Mouse (Mus musculus): Measurements from ENCODE around the gene Klk12. TPM values are rescaled to one million over a fixed set of nuclear protein-coding genes. Genes with fewer than 3 reads are reported as not detected.

Klk12 gene
- polyA plus RNA-seq, 1 experiment from 2014 or later = 3.0 TPM

DNA sequence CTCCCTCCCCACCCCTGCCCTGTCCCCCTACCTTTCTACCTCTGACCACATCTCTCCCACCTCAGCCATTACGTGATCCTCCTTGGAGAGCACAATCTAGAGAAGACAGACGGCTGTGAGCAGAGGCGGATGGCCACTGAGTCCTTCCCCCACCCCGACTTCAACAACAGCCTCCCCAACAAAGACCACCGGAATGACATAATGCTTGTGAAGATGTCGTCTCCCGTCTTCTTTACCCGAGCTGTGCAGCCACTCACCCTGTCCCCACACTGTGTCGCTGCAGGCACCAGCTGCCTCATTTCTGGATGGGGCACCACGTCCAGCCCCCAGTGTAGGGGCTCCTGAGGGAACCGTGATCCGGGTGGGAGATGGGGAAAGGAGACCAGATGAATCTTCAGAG lies 8.7 kb downstream of the Klk12 start:
- Histone ChIP-seq H3K4me1 (peaks cover 13% of the 10 kb centered on the region; the same call in 1 of the 2 replicates), H3K9ac (no peak overlapping the region), H3K9me3 (replicated peaks) (no peaks in the 10 kb centered on the region), H3K4me2 (replicated peaks) (no peak overlapping the region), H3K27me3 (no peaks in the 10 kb centered on the region), H3K27ac (replicated peaks) (no peak overlapping the region), H3K4me3 (replicated peaks) (no peak overlapping the region), H3K36me3 (no peaks in the 10 kb centered on the region)
- ATAC-seq (ENCODE audit: insufficient number of reproducible peaks, low FRiP score, low TSS enrichment, low read depth) = no peak
- WGBS = 86% methylated on average over 12 of the region's 12 CpGs

DNA sequence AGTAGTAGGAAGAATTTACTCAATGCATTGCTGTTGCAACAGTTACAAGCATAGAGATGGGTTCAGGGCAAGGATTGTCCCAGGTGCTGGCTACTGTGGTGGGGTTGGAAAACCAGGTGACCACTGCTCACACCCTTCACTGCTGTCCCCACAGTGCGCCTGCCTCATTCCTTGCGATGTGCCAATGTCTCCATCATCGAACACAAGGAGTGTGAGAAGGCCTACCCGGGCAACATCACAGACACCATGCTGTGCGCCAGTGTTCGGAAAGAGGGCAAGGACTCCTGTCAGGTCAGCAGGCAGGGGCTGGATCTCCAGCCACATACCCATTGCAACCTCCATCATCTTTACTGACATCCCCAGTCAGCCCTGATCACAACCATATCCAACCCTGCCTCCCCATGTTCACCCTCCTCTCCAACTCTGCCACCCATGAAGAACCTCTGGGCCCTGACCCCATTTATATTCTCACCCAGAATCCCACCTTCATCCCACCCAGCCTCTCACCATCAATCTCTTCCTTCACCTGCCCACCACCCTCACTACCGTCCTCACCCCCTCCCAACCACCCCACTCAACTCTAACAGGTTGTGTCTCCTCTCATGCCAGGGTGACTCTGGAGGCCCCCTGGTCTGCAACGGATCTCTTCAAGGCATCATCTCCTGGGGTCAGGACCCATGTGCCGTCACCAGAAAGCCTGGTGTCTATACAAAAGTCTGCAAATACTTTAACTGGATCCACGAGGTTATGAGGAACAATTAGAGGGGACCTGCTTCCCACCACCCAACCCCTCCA lies 9.7 kb downstream of the Klk12 start:
- 86% methylated on average over 10 of the region's 10 CpGs for WGBS
- no peak for ATAC-seq (ENCODE audit: insufficient number of reproducible peaks, low FRiP score, low TSS enrichment, low read depth)

DNA sequence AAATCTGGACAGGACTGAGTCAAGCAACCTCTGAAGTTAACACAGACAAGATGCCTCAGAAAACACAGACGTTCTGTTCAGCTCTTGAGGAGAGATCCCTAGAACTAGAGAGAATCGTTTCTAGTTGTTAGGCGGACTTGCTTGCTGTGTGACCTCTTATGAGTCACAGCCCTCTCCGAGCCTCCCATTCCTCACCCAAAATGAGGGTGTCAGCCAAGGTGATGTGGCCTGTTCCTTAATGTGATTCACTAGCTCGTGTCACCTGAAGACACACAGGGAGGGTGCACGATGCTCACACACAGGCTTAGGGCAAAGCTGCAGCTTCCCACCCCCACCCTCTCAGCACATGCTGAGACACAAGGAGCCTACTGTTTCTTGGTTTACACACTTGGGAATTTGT lies 11.5 kb downstream of the Klk12 start:
- Histone ChIP-seq H3K9me3 (replicated peaks) (no peaks in the 10 kb centered on the region), H3K4me1 (peaks cover 15% of the 10 kb centered on the region), H3K4me2 (replicated peaks) (no peak overlapping the region), H3K27ac (replicated peaks) (peak overlapping the region; percentile 81), H3K4me3 (replicated peaks) (no peak overlapping the region), H3K36me3 (no peaks in the 10 kb centered on the region), H3K27me3 (peaks cover 7% of the 10 kb centered on the region; the same call in 1 of the 2 replicates), H3K9ac (no peak overlapping the region)
- WGBS = 39% methylated on average over 6 of the region's 6 CpGs
- no peak for ATAC-seq (ENCODE audit: insufficient number of reproducible peaks, low FRiP score, low TSS enrichment, low read depth)

More for the DNA sequence above, 9.7 kb downstream of the Klk12 start:
- H3K27me3 ChIP-seq = peaks cover 3% of the 10 kb centered on the region; the same call in 1 of the 2 replicates
- H3K9me3 ChIP-seq (replicated peaks) = no peaks in the 10 kb centered on the region
- peaks cover 18% of the 10 kb centered on the region for H3K4me1 ChIP-seq
- no peak overlapping the region for H3K4me2 ChIP-seq (replicated peaks)
- H3K36me3 ChIP-seq = no peaks in the 10 kb centered on the region
- H3K9ac ChIP-seq = no peak overlapping the region
- H3K4me3 ChIP-seq (replicated peaks) = no peak overlapping the region
- H3K27ac ChIP-seq (replicated peaks) = no peak overlapping the region

DNA sequence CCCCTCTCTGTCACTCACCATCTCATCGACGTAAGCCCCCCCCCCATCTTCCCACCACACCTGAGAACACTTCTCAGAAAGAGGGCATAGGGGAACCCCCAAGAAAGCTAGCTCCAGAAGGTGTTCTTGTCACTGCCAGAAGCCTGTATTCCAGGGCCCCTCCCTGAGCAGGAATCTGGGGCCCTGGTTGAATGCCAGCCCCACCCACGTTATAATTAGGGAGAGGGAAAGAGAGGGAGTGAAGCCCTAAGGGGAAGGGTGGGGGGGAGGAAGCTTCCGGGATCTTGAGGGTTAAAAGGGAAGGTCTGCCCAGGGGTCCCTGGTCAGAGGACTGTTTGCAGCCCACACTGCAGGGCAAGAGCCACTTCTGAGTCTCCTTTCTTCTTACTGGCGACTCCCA lies 12.0 kb downstream of the Klk12 start, which contains the start of gene Klk10:
Klk10 (plus strand) TSS at position 290 of the 400 bp plus-strand sequence.
- no peaks in the 10 kb centered on the region for H3K9me3 ChIP-seq (replicated peaks)
- no peaks in the 10 kb centered on the region for H3K36me3 ChIP-seq
- peak within 1 kb of the TSS; percentile 13; the same call in 1 of the 2 replicates for H3K4me3 ChIP-seq (replicated peaks)
- peaks cover 7% of the 10 kb centered on the region; the same call in 1 of the 2 replicates for H3K27me3 ChIP-seq
- no peak within 1 kb of the TSS for H3K9ac ChIP-seq
- peaks cover 15% of the 10 kb centered on the region for H3K4me1 ChIP-seq
- 31% methylated on average over 5 of the region's 5 CpGs for WGBS
- no peak for ATAC-seq (ENCODE audit: insufficient number of reproducible peaks, low FRiP score, low TSS enrichment, low read depth)
- peak within 1 kb of the TSS; percentile 81 for H3K27ac ChIP-seq (replicated peaks)
- peak within 1 kb of the TSS; percentile 62; the same call in 1 of the 2 replicates for H3K4me2 ChIP-seq (replicated peaks)

DNA sequence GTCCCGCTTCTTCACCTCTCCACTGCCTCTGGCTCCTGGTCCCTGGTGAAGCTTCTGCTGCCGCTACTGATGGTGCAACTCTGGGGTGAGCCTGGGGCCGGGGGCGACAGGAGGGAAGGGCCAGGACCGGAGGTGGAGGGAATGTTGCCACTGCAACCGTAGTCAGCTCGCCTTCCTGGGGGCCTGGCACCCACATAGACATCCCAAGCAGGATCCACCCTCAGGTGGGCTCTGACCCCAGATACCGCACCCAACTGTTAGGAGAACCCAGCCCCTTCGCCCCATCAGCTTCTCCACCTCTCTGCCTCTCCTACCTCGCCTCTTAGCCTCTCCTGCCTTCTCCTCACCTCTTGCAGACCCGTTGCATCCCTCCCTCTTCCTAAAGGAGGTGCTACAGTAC lies 12.8 kb downstream of the Klk12 start:
- peak overlapping the region; percentile 13; the same call in 1 of the 2 replicates for H3K4me3 ChIP-seq (replicated peaks)
- WGBS = 71% methylated on average over 11 of the region's 11 CpGs
- peak overlapping the region; percentile 62; the same call in 1 of the 2 replicates for H3K4me2 ChIP-seq (replicated peaks)

DNA sequence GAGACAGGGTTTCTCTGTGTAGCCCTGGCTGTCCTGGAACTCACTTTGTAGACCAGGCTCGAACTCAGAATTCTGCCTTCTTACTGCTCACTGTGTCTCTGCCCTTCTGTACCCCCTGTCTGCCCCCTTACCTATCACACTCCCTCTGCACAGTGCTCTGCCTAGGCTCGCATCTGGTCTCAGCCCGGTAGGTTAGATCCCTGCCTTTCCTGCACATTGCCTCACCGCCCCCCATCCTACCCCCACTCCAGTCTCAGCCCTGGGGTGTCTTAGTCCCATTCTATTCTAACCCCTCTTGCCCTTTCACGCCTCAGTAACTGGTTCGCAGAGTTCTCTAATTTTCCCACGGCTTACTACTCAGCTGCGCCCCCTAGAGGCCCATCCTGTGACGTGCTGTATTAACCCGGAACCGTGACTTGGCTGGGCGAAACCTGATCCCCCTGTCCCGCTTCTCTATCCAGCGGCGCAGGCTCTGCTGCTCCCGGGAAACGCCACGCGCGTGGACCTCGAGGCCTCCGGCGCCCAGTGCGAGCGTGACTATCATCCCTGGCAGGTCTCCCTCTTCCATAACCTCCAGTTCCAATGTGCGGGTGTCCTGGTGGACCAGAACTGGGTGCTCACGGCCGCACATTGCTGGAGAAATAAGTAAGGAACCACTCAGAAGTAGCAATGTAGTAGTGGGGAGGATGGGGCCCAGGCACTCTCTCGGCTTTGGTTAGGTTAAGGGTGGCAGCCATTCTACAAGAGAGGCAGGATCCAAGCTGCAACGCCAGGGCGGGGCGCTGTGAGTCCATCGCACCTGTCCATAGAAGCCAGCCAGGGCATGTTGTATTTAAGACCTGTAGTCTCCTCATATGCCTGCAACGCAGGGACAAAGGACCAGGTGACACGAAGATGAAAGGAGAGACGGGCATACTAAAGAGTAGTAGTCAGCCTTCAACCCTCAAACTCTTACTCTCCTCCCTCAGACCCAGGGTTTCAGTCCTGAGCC lies 13.9 kb downstream of the Klk12 start:
- H3K4me2 ChIP-seq (replicated peaks) = peak overlapping the region; percentile 62
- peak overlapping the region; percentile 35 for H3K4me3 ChIP-seq (replicated peaks)
- H3K36me3 ChIP-seq = no peaks in the 10 kb centered on the region
- ATAC-seq (ENCODE audit: insufficient number of reproducible peaks, low FRiP score, low TSS enrichment, low read depth) = peak; percentile 60; the same call in 1 of the 2 replicates
- no peaks in the 10 kb centered on the region for H3K9me3 ChIP-seq (replicated peaks)
- H3K9ac ChIP-seq = 0 out of 2 replicates have a peak overlapping the region, but pooled peaks have one; percentile 23
- peaks cover 15% of the 10 kb centered on the region for H3K4me1 ChIP-seq
- 6% methylated on average over 36 of the region's 36 CpGs for WGBS
- H3K27me3 ChIP-seq = peaks cover 7% of the 10 kb centered on the region; the same call in 1 of the 2 replicates
- peak overlapping the region; percentile 49; the same call in 1 of the 2 replicates for H3K27ac ChIP-seq (replicated peaks)

More for the DNA sequence above, 12.8 kb downstream of the Klk12 start:
- Histone ChIP-seq H3K27ac (replicated peaks) (peak overlapping the region; percentile 81), H3K27me3 (peaks cover 7% of the 10 kb centered on the region; the same call in 1 of the 2 replicates), H3K9ac (no peak overlapping the region), H3K4me1 (peaks cover 15% of the 10 kb centered on the region), H3K36me3 (no peaks in the 10 kb centered on the region), H3K9me3 (replicated peaks) (no peaks in the 10 kb centered on the region)
- ATAC-seq (ENCODE audit: insufficient number of reproducible peaks, low FRiP score, low TSS enrichment, low read depth) = no peak

DNA sequence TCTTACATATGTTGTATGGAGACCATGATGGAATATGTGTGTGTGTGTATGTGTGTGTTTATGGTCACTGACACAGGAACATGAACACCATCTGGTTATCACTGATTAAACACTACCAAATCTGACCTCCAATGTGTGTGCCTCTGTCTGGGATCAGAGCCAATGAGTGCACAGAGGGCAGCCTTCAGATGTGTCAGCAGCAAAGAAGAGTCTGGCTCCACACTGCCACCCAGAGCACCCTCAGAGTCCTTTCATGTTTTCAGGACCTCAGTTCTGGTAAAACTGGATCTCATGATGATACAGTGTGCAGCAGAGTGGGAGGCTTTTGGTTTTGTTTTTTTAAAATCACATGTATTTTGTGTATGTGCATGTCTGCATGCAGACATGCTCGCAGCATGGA lies 16.6 kb downstream of the Klk12 start:
- H3K4me1 ChIP-seq = peaks cover 15% of the 10 kb centered on the region
- no peak overlapping the region for H3K4me3 ChIP-seq (replicated peaks)
- H3K27me3 ChIP-seq = peaks cover 7% of the 10 kb centered on the region; the same call in 1 of the 2 replicates
- no peak overlapping the region for H3K4me2 ChIP-seq (replicated peaks)
- ATAC-seq (ENCODE audit: insufficient number of reproducible peaks, low FRiP score, low TSS enrichment, low read depth) = no peak
- no peaks in the 10 kb centered on the region for H3K36me3 ChIP-seq
- H3K9me3 ChIP-seq (replicated peaks) = no peaks in the 10 kb centered on the region
- no peak overlapping the region for H3K9ac ChIP-seq
- 70% methylated on average over 1 of the region's 1 CpGs for WGBS
- no peak overlapping the region for H3K27ac ChIP-seq (replicated peaks)

DNA sequence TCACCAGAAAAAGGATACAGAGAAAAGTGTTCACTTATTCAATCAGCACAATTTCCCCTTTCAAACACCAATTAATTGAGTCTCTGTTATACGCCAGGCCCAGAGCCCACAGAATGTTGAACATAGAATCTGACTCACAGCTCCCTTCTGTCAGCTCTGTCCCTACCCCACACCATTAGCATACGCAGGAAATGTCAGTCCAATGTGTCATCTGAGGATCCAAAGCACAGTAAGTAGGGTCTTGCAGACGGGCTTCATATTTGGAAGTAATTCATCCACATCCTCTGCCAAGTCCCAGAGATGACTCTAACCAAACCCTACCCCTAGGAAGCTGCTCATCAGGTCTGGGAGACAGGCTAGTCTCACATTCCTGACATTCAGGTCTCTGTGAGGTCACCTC lies 19.4 kb downstream of the Klk12 start:
- Histone ChIP-seq H3K9ac (no peak overlapping the region), H3K4me2 (replicated peaks) (no peak overlapping the region), H3K9me3 (replicated peaks) (no peaks in the 10 kb centered on the region), H3K4me3 (replicated peaks) (no peak overlapping the region), H3K4me1 (no peaks in the 10 kb centered on the region), H3K27me3 (peaks cover 7% of the 10 kb centered on the region; the same call in 1 of the 2 replicates), H3K36me3 (no peaks in the 10 kb centered on the region), H3K27ac (replicated peaks) (no peak overlapping the region)
- no peak for ATAC-seq (ENCODE audit: insufficient number of reproducible peaks, low FRiP score, low TSS enrichment, low read depth)
- WGBS = 56% methylated on average over 3 of the region's 3 CpGs

DNA sequence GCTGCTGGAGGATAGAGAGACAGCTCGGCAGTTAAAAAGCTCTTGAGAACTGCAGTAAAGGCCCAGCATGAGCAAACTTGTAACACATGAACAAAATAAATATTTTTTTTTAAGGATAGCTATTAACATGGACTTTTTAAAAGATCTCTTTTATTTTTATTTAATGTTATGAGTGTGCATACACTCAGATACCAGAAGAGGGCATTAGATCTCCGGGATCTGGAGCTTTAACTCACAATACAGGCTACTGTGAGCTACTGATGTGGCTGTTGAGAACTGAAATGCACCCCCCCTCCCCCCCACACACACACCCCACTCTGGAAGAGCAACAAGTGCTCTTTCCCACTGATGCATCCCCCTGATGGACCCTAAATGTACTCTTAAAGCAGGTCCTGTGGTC lies 20.6 kb downstream of the Klk12 start:
- Histone ChIP-seq H3K36me3 (no peaks in the 10 kb centered on the region), H3K27me3 (no peaks in the 10 kb centered on the region), H3K27ac (replicated peaks) (no peak overlapping the region), H3K9ac (no peak overlapping the region), H3K4me2 (replicated peaks) (no peak overlapping the region), H3K4me1 (no peaks in the 10 kb centered on the region), H3K9me3 (replicated peaks) (no peaks in the 10 kb centered on the region), H3K4me3 (replicated peaks) (no peak overlapping the region)
- 58% methylated on average over 2 of the region's 2 CpGs for WGBS
- ATAC-seq (ENCODE audit: insufficient number of reproducible peaks, low FRiP score, low TSS enrichment, low read depth) = no peak

DNA sequence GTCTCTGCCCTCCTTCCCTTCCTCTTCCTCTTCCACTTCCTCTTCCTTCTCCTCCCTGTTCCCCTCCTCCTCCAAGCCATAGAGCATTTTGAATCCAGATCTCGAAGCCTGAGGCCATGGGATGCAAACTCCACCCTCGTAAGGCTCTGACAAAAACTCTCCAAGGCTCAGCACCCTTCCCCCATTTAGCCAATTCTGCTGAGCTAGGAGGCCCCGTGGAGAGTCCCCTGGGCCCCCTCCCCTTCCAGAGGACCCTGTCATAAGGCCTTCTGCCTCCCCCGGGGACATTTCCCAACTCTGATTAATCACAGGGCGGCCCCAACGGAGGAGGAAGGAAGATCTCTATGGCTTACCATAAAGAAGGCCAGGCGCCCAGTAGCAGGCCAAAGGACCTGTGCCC lies 22.9 kb downstream of the Klk12 start, which contains the start of gene Klk9:
Klk9 (plus strand) TSS at position 301 of the 400 bp plus-strand sequence.
- H3K36me3 ChIP-seq = no peaks in the 10 kb centered on the region
- WGBS = 67% methylated on average over 7 of the region's 7 CpGs
- ATAC-seq (ENCODE audit: insufficient number of reproducible peaks, low FRiP score, low TSS enrichment, low read depth) = no peak
- H3K4me2 ChIP-seq (replicated peaks) = no peak within 1 kb of the TSS
- peaks cover 9% of the 10 kb centered on the region for H3K4me1 ChIP-seq
- H3K4me3 ChIP-seq (replicated peaks) = no peak within 1 kb of the TSS
- no peaks in the 10 kb centered on the region for H3K9me3 ChIP-seq (replicated peaks)
- H3K27me3 ChIP-seq = peaks cover 10% of the 10 kb centered on the region
- H3K9ac ChIP-seq = no peak within 1 kb of the TSS
- H3K27ac ChIP-seq (replicated peaks) = peak within 1 kb of the TSS; percentile 48
